Mouse (Mus musculus) hindbrain, embryonic 14.5 days (tissue): ENCODE measurements around the gene Tsfm. TPM values are rescaled to one million over a fixed set of nuclear protein-coding genes. Genes with fewer than 3 reads are reported as not detected.

Experiments used
- ATAC-seq: fragments of 200-750 bp; cut with Nextera tagmentation; 2 replicates; pipeline ENCODE4 v1.8.0; 2017; ENCODE audit warnings: moderate number of reproducible peaks, mild to moderate bottlenecking, moderate TSS enrichment, moderate library complexity; ENCODE audit not compliant: low FRiP score
- DNase-seq: peaks from one replicate; pipeline ENCODE4 v3.0.0-alpha.2; 2015; ENCODE audit warnings: low spot score
- H3K27ac ChIP-seq: fragments of 300-500 bp; sonication (generic); 2 replicates; pipeline ENCODE4 v1.5.1; 2014; ENCODE audit warnings: mild to moderate bottlenecking, moderate library complexity
- H3K27me3 ChIP-seq: fragments of 300-500 bp; sonication (generic); 2 replicates; pipeline ENCODE4 v1.6.1; 2014; ENCODE audit warnings: mild to moderate bottlenecking, low read length, mixed read lengths; ENCODE audit not compliant: control insufficient read depth, insufficient read depth
- H3K36me3 ChIP-seq: fragments of 300-500 bp; sonication (generic); replicated peaks from 2 replicates; pipeline ENCODE4 v1.6.1; 2014; ENCODE audit not compliant: control insufficient read depth, insufficient read depth
- H3K4me1 ChIP-seq: fragments of 300-500 bp; sonication (generic); replicated peaks from 2 replicates; pipeline ENCODE4 v1.6.1; 2014; ENCODE audit warnings: antibody characterized with exemption, low read length, mixed read lengths; ENCODE audit not compliant: control insufficient read depth, insufficient read depth
- H3K4me2 ChIP-seq: fragments of 300-500 bp; sonication (generic); replicated peaks from 2 replicates; pipeline ENCODE4 v1.6.1; 2014; ENCODE audit warnings: mild to moderate bottlenecking, moderate library complexity
- H3K4me3 ChIP-seq: fragments of 300-500 bp; sonication (generic); replicated peaks from 2 replicates; pipeline ENCODE4 v1.5.1; 2014; ENCODE audit warnings: mild to moderate bottlenecking, low read length
- H3K9ac ChIP-seq: fragments of 300-500 bp; sonication (generic); 2 replicates; pipeline ENCODE4 v1.6.1; 2014
- H3K9me3 ChIP-seq: fragments of 300-500 bp; sonication (generic); 2 replicates; pipeline ENCODE4 v1.6.1; 2016; ENCODE audit warnings: low read length; ENCODE audit not compliant: control insufficient read depth
- WGBS: fragments of 180-500 bp; shearing (Covaris S2); extraction: QIAGEN DNeasy Blood & Tissue Kit; methylation state at CpG from one replicate; pipeline ENCODE4 v1.1.7; 2014; 5-methylcytosine and 5-hydroxymethylcytosine counted together
- polyA plus RNA-seq: library from polyadenylated mRNA; unstranded; fragments of >200 nt; fragmentation: Nextera tagmentation; extraction: Ambion mirVana; gene quantifications from 2 replicates; pipeline ENCODE4 v1.2.1, GENCODE M21; 2014

Tsfm gene
- polyA plus RNA-seq, 1 experiment from 2014 or later = 59.1 TPM

GRCm38 (mm10) chr10:126984189-126985004, 46.2 kb downstream of the Tsfm start:
- Histone ChIP-seq H3K36me3 (no peaks in the 10 kb centered on the region), H3K4me2 (peak overlapping the region; percentile 76), H3K27ac (0 out of 2 replicates have a peak overlapping the region, but pooled peaks have one; percentile 46), H3K9ac (peak overlapping the region; percentile 4; the same call in 1 of the 2 replicates), H3K27me3 (no peaks in the 10 kb centered on the region), H3K4me3 (no peak overlapping the region; the same call in 1 of the 2 replicates), H3K4me1 (peaks cover 81% of the 10 kb centered on the region), H3K9me3 (no peaks in the 10 kb centered on the region)
- ATAC-seq = no peak
- DNase-seq = no peak
- WGBS = 26% methylated on average over 5 of the region's 5 CpGs

GRCm38 (mm10) chr10:126983193-126983725, 47.4 kb downstream of the Tsfm start:
- Histone ChIP-seq H3K9me3 (no peaks in the 10 kb centered on the region), H3K4me1 (peaks cover 76% of the 10 kb centered on the region), H3K4me3 (no peak overlapping the region), H3K36me3 (no peaks in the 10 kb centered on the region), H3K27ac (no peak overlapping the region), H3K4me2 (peak overlapping the region; percentile 76), H3K9ac (peak overlapping the region; percentile 4; the same call in 1 of the 2 replicates), H3K27me3 (no peaks in the 10 kb centered on the region)
- WGBS = 65% methylated on average over 14 of the region's 14 CpGs
- DNase-seq = no peak
- ATAC-seq = no peak

- ATAC-seq (no peak), DNase-seq (no peak)
- H3K9ac ChIP-seq = peak overlapping the region; percentile 93; the same call in 1 of the 2 replicates
- H3K27me3 ChIP-seq = no peaks in the 10 kb centered on the region
- H3K4me3 ChIP-seq = no peak overlapping the region
- no peak overlapping the region for H3K27ac ChIP-seq
- H3K36me3 ChIP-seq = no peaks in the 10 kb centered on the region
- H3K4me2 ChIP-seq = peak overlapping the region; percentile 76
- H3K9me3 ChIP-seq = no peaks in the 10 kb centered on the region
- WGBS = 74% methylated on average over 3 of the region's 3 CpGs
- H3K4me1 ChIP-seq = peaks cover 62% of the 10 kb centered on the region
Measured at GRCm38 (mm10) chr10:126981746-126982145, 48.9 kb downstream of the Tsfm start.

GRCm38 (mm10) chr10:126980933-126981530, 49.6 kb downstream of the Tsfm start:
- peak overlapping the region; percentile 76 for H3K4me2 ChIP-seq
- H3K27me3 ChIP-seq = no peaks in the 10 kb centered on the region
- H3K4me3 ChIP-seq = peak overlapping the region; percentile 92
- peak overlapping the region; percentile 99 for H3K27ac ChIP-seq
- peaks cover 54% of the 10 kb centered on the region for H3K4me1 ChIP-seq
- no peaks in the 10 kb centered on the region for H3K9me3 ChIP-seq
- ATAC-seq (no peak), DNase-seq (no peak)
- H3K9ac ChIP-seq = peak overlapping the region; percentile 93
- no peaks in the 10 kb centered on the region for H3K36me3 ChIP-seq
- 4% methylated on average over 11 of the region's 11 CpGs for WGBS

DNA sequence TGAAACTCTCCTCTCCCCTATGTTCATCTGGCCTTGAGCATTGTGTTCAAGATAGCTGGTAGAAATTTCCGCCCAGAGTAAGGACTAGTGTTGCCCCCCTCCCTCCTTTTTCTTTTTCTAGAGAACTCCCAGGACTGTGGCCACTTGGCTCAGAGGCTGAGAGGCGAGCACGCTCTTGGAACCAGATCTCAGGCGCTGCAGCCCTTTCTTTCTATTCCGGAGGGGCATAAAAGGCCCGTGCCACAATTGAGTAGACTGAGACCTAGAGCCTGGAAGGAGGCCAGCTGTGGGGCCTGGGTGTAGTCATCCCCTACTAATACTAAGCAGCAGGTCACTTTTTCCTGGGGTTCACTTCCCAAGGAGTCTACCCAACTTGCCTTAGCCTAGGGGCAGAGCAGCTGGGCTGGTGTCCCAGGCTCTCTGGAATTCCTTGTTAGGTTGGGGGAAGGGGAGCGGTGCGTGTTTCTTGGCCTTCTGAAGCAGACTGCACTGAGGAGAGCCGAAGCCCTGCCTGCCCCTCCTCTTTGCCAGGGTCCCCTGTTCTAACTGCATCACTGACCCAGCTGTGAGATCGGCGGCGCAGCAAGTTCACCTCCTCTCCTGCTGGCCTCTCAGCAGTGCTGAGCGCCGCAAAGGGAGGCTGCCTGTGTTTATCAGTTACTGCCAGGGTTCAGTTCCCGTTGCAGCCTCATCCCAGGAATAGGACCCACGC, 50.3 kb downstream of the Tsfm start:
- no peaks in the 10 kb centered on the region for H3K27me3 ChIP-seq
- peak overlapping the region; percentile 76 for H3K4me2 ChIP-seq
- ATAC-seq = peak; percentile 9; the same call in 1 of the 2 replicates
- WGBS = 2% methylated on average over 16 of the region's 16 CpGs
- peaks cover 49% of the 10 kb centered on the region for H3K4me1 ChIP-seq
- H3K36me3 ChIP-seq = no peaks in the 10 kb centered on the region
- no peaks in the 10 kb centered on the region for H3K9me3 ChIP-seq
- peak overlapping the region; percentile 92 for H3K4me3 ChIP-seq
- H3K9ac ChIP-seq = peak overlapping the region; percentile 93
- peak; percentile 48 for DNase-seq
- peak overlapping the region; percentile 99 for H3K27ac ChIP-seq

GRCm38 (mm10) chr10:126979636-126980151, 50.9 kb downstream of the Tsfm start:
- Histone ChIP-seq H3K27ac (peak overlapping the region; percentile 99), H3K4me1 (peaks cover 44% of the 10 kb centered on the region), H3K36me3 (no peaks in the 10 kb centered on the region), H3K4me3 (peak overlapping the region; percentile 92), H3K4me2 (peak overlapping the region; percentile 76), H3K27me3 (no peaks in the 10 kb centered on the region), H3K9ac (peak overlapping the region; percentile 93), H3K9me3 (no peaks in the 10 kb centered on the region)
- no peak for ATAC-seq
- WGBS = under 1% methylated on average over 41 of the region's 57 CpGs
- DNase-seq = peak; percentile 45

DNA sequence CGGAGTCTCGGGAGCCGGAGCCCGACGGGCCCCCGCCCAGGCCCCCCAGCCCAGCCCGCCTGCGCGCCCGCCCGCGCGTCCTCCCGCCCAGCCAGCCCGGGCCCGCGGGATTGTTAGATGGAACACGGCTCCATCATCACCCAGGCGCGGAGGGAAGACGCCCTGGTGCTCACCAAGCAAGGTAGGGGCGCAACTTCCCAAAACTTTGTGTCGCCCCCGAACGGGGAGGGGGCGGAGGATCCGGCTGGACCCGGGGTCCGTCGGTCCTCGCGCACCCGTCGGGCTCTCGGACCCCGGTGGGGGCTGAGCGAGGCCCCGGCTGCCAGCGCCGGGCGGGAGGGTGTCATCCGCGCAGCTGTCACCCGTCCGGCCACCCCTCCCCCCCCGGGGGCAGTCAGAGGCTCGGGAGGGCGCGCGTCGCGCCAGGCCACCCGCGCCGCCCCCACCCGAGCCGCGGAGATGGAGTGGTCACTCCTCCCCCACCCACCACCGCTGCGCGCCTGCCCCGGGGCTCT, 51.5 kb downstream of the Tsfm start:
- Histone ChIP-seq H3K4me1 (peaks cover 39% of the 10 kb centered on the region), H3K27me3 (no peaks in the 10 kb centered on the region), H3K27ac (peak overlapping the region; percentile 99), H3K9ac (peak overlapping the region; percentile 93), H3K4me2 (peak overlapping the region; percentile 76), H3K36me3 (no peaks in the 10 kb centered on the region), H3K9me3 (no peaks in the 10 kb centered on the region), H3K4me3 (peak overlapping the region; percentile 92)
- ATAC-seq (peak; percentile 3; the same call in 1 of the 2 replicates), DNase-seq (no peak)
- WGBS = under 1% methylated on average over 48 of the region's 62 CpGs

GRCm38 (mm10) chr10:126978277-126978994, 52.2 kb downstream of the Tsfm start, which contains the start of gene Ctdsp2:
Ctdsp2 (plus strand) TSS chr10:126978717.
- H3K36me3 ChIP-seq = no peaks in the 10 kb centered on the region
- no peaks in the 10 kb centered on the region for H3K9me3 ChIP-seq
- DNase-seq (peak; percentile 97), ATAC-seq (peak; percentile 93)
- H3K27ac ChIP-seq = peak within 1 kb of the TSS; percentile 99
- H3K27me3 ChIP-seq = peaks cover 2% of the 10 kb centered on the region; the same call in 1 of the 2 replicates
- peak within 1 kb of the TSS; percentile 93 for H3K9ac ChIP-seq
- peaks cover 32% of the 10 kb centered on the region for H3K4me1 ChIP-seq
- WGBS = under 1% methylated on average over 46 of the region's 56 CpGs
- H3K4me2 ChIP-seq = peak within 1 kb of the TSS; percentile 76
- H3K4me3 ChIP-seq = peak within 1 kb of the TSS; percentile 92
